Mouse (Mus musculus) forebrain, embryonic 10.5 days (tissue): ENCODE results near the gene Ugt1a10. TPM values are rescaled to one million over a fixed set of nuclear protein-coding genes. Genes with fewer than 3 reads are reported as not detected.
"Not testable (repeated sequence)": the region's sequence is repeated elsewhere in the genome, so short reads cannot be mapped to it uniquely, and the experiment has no call there.

Experiments used
- DNase-seq: peaks from one replicate; pipeline ENCODE4 v3.0.0-alpha.2; 2017; ENCODE audit warnings: low spot score; ENCODE audit errors: extremely low spot score
- H3K27ac ChIP-seq: fragments of 300-500 bp; sonication (generic); 2 replicates; pipeline ENCODE4 v1.5.1; 2016; ENCODE audit warnings: mild to moderate bottlenecking
- H3K27me3 ChIP-seq: fragments of 300-500 bp; sonication (generic); 2 replicates; pipeline ENCODE4 v1.6.1; 2016; ENCODE audit warnings: mild to moderate bottlenecking; ENCODE audit not compliant: poor library complexity, severe bottlenecking
- H3K36me3 ChIP-seq: fragments of 300-500 bp; sonication (generic); replicated peaks from 2 replicates; pipeline ENCODE4 v1.6.1; 2016; ENCODE audit warnings: mild to moderate bottlenecking, moderate library complexity
- H3K4me1 ChIP-seq: fragments of 300-500 bp; sonication (generic); 2 replicates; pipeline ENCODE4 v1.6.1; 2016
- H3K4me3 ChIP-seq: fragments of 300-500 bp; sonication (generic); 2 replicates; pipeline ENCODE4 v1.5.1; 2016; ENCODE audit warnings: mild to moderate bottlenecking, moderate library complexity
- H3K9me3 ChIP-seq: fragments of 300-500 bp; sonication (generic); 2 replicates; pipeline ENCODE4 v1.6.1; 2016; ENCODE audit warnings: mild to moderate bottlenecking, moderate library complexity
- WGBS: fragments of 180-500 bp; shearing (Covaris S2); methylation state at CpG from one replicate; pipeline ENCODE4 v1.1.7; 2016; 5-methylcytosine and 5-hydroxymethylcytosine counted together
- polyA plus RNA-seq: library from polyadenylated mRNA; unstranded; fragments of >200 nt; fragmentation: Nextera tagmentation; extraction: Ambion mirVana; gene quantifications from 2 replicates; pipeline ENCODE4 v1.2.1, GENCODE M21; 2016

Gene Ugt1a10
- not detected in 2 replicates for polyA plus RNA-seq

- H3K4me3 ChIP-seq = no peak within 1 kb of the TSS
- no peak for DNase-seq
- no peak within 1 kb of the TSS for H3K27ac ChIP-seq
- H3K27me3 ChIP-seq = no peaks in the 10 kb centered on the region
- WGBS = 94% methylated on average over 1 of the region's 1 CpGs
- no peaks in the 10 kb centered on the region for H3K9me3 ChIP-seq
- no peaks in the 10 kb centered on the region for H3K36me3 ChIP-seq
- no peaks in the 10 kb centered on the region for H3K4me1 ChIP-seq
These were observed at the start of gene Ugt1a10 for GRCm38 (mm10) chr1:88055088-88055487. TSS of gene Ugt1a10 (plus strand) at chr1:88055388.

DNA sequence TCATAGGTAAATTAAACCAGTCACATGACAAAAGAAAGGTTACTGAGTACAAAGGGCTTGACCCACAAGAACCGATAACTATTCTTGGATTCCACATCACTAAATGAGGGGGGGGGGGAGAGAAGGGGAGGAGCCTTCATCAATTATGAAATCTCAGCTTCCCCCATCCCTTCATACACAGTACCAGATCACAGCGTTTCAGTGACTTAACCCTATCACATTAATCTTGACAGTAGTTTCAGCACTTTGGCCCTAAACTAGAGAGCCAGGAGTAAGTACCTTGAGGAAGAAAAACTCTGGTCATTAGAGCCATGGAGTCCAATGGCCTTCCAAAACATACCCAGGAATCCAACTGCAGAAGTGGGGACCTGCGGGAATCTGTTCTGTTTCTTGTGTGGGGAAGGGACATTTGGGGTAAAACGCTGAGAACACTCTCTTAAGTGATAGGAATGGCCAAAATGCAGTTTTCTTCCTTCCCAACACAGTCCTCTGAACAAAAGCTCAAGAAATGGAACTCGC lies 47.4 kb upstream of the Ugt1a10 start:
- Histone ChIP-seq H3K27me3 (no peaks in the 10 kb centered on the region), H3K4me1 (peaks cover 23% of the 10 kb centered on the region), H3K4me3 (peak overlapping the region; percentile 84), H3K36me3 (peaks cover 32% of the 10 kb centered on the region), H3K27ac (peak overlapping the region; percentile 99), H3K9me3 (no peaks in the 10 kb centered on the region)
- no peak for DNase-seq
- WGBS = 7% methylated on average over 5 of the region's 5 CpGs

DNA sequence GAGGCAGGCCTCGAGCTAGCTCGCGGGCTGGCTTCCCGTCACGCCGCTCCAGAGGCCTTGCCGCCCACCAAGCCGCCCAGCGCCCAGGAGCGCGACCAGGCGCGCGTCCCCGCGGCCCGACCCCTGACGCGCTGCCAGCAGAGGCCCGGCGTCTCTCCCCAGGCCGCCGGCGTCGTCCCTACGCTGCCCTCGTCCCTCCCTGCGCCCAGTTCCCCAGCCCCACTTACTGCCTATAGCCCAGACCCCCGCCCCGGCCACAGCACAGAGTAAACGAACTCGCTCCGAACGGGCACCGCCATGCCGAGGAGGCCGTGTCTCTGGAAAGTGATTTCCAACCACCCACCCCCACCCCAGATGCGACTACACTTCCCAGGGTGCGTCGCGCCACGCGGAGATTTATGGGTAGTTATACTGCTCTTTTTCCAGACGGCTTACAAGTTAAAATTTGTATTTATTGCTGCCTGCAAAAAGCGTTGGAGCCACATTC lies 46.9 kb upstream of the Ugt1a10 start, which contains the start of gene Usp40:
Gene Usp40, minus strand, starts transcription at position 341 of the 487 bp plus-strand sequence.
- peak; percentile 82 for DNase-seq
- Histone ChIP-seq H3K36me3 (peaks cover 27% of the 10 kb centered on the region), H3K4me1 (peaks cover 23% of the 10 kb centered on the region), H3K27ac (peak within 1 kb of the TSS; percentile 99), H3K27me3 (no peaks in the 10 kb centered on the region), H3K9me3 (no peaks in the 10 kb centered on the region), H3K4me3 (peak within 1 kb of the TSS; percentile 84)
- under 1% methylated on average over 45 of the region's 45 CpGs for WGBS

DNA sequence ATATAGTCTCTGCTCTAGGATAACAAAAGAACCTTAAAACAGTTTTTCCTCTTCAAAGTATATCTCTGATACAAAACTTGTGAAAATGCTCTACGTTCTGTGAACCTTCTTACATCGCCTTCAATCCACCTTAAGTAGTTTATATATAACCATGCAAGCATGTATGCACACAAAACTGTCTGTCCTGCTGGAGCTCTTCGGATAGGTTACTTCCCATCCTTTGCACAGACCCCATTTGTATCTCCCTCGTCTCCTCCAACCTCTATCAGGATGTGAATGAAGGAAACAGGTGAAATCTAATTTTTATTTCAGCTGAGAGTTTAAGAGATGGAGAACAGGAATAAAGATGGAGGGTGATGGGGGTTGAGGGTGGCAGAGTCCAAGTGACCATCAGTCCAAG lies 46.5 kb upstream of the Ugt1a10 start:
- Histone ChIP-seq H3K27me3 (no peaks in the 10 kb centered on the region), H3K36me3 (peaks cover 23% of the 10 kb centered on the region), H3K4me3 (peak overlapping the region; percentile 84), H3K27ac (peak overlapping the region; percentile 99), H3K9me3 (no peaks in the 10 kb centered on the region), H3K4me1 (peaks cover 23% of the 10 kb centered on the region)
- WGBS = 54% methylated on average over 4 of the region's 4 CpGs
- no peak for DNase-seq

DNA sequence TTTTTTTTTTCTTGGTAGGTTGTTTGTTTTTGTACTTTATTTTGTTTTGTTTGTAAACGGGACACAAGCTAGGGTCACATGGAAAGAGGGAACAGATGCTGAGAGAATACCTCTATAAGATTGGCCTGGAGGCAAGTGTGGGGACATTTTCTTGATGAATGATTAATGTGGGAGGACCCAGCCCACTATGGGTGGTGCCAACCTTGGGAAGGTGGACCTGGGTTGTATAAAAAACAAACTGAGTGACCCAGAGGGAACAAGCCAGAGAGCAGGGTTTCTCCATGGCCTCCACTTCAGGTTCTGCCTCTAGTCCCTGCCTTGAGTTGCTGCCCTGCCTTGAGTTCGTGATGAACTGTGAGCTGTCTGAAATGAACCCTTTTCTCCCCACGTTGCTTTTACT lies 45.7 kb upstream of the Ugt1a10 start:
- Histone ChIP-seq H3K27ac (no peak overlapping the region), H3K4me3 (no peak overlapping the region), H3K36me3 (peaks cover 15% of the 10 kb centered on the region), H3K4me1 (peaks cover 23% of the 10 kb centered on the region), H3K9me3 (peaks cover 4% of the 10 kb centered on the region; the same call in 1 of the 2 replicates), H3K27me3 (no peaks in the 10 kb centered on the region)
- WGBS = 83% methylated on average over 3 of the region's 3 CpGs
- no peak for DNase-seq

GRCm38 (mm10) chr1:88013726-88014125 lies 41.5 kb upstream of the Ugt1a10 start:
- no peak overlapping the region for H3K27ac ChIP-seq
- H3K36me3 ChIP-seq = no peaks in the 10 kb centered on the region
- WGBS = 81% methylated on average over 3 of the region's 3 CpGs
- peaks cover 3% of the 10 kb centered on the region; the same call in 1 of the 2 replicates for H3K4me1 ChIP-seq
- H3K9me3 ChIP-seq = peaks cover 11% of the 10 kb centered on the region; the same call in 1 of the 2 replicates
- H3K27me3 ChIP-seq = no peaks in the 10 kb centered on the region
- H3K4me3 ChIP-seq = no peak overlapping the region
- DNase-seq = no peak

DNA sequence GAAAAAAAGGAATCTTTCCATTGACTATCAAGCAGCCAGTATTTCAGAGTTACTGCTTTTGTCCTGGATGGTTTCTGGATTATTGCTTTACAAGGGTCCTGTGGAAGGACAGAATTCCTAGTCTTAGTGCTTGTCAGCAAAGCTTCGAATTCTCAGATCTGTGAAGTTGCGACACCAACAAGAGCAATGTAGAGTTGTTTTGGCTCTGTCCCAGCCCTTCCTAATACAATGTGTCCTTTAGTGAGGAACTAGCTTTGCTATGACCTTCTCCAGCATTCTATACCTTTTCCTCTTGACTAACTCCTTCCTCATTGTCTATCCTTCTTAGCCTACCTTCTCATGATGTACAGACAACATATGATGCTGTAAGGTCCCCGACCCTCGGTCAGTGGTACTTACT lies 41.0 kb upstream of the Ugt1a10 start:
- no peaks in the 10 kb centered on the region for H3K4me1 ChIP-seq
- H3K27me3 ChIP-seq = no peaks in the 10 kb centered on the region
- 94% methylated on average over 4 of the region's 4 CpGs for WGBS
- H3K36me3 ChIP-seq = no peaks in the 10 kb centered on the region
- no peak overlapping the region for H3K27ac ChIP-seq
- peaks cover 11% of the 10 kb centered on the region; the same call in 1 of the 2 replicates for H3K9me3 ChIP-seq
- DNase-seq = no peak
- H3K4me3 ChIP-seq = no peak overlapping the region

GRCm38 (mm10) chr1:88014671-88015070 lies 40.5 kb upstream of the Ugt1a10 start:
- DNase-seq = no peak
- no peak overlapping the region for H3K27ac ChIP-seq
- H3K36me3 ChIP-seq = no peaks in the 10 kb centered on the region
- H3K9me3 ChIP-seq = peaks cover 11% of the 10 kb centered on the region; the same call in 1 of the 2 replicates
- H3K27me3 ChIP-seq = no peaks in the 10 kb centered on the region
- WGBS = 93% methylated on average over 4 of the region's 4 CpGs
- no peak overlapping the region for H3K4me3 ChIP-seq
- H3K4me1 ChIP-seq = no peaks in the 10 kb centered on the region

GRCm38 (mm10) chr1:88015371-88015770 lies 39.8 kb upstream of the Ugt1a10 start:
- Histone ChIP-seq H3K4me3 (no peak overlapping the region), H3K9me3 (peaks cover 11% of the 10 kb centered on the region; the same call in 1 of the 2 replicates), H3K4me1 (no peaks in the 10 kb centered on the region), H3K27me3 (no peaks in the 10 kb centered on the region), H3K27ac (no peak overlapping the region), H3K36me3 (no peaks in the 10 kb centered on the region)
- DNase-seq = no peak
- 90% methylated on average over 6 of the region's 6 CpGs for WGBS

GRCm38 (mm10) chr1:88025244-88025643 lies 29.9 kb upstream of the Ugt1a10 start:
- H3K9me3 ChIP-seq, H3K27ac ChIP-seq, H3K36me3 ChIP-seq, H3K27me3 ChIP-seq, H3K4me1 ChIP-seq, H3K4me3 ChIP-seq, DNase-seq: not testable (repeated sequence)
- WGBS = 77% methylated on average over 3 of the region's 3 CpGs

DNA sequence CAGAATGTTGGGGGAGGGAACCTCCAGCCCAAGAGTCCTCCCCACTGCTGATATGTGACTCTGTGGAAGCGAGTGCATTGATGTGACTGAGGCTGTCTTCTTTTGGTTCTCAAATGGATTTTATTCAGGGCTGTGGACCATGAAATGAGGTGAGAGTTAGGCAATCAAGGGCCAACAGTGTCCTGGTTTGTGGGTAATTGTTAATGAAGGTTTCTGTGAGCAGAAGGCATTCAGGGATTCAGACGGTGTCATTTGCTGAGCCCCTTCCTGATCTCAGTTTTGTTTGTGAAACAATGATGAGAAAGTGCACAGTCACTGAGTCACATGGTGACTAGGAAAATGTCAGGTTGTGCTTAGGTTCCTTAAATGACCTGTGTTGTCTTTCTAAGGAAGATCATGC lies 12.1 kb upstream of the Ugt1a10 start:
- H3K4me1 ChIP-seq, H3K27me3 ChIP-seq, H3K4me3 ChIP-seq, H3K9me3 ChIP-seq, H3K27ac ChIP-seq, DNase-seq, H3K36me3 ChIP-seq: not testable (repeated sequence)
- 65% methylated on average over 1 of the region's 2 CpGs for WGBS

DNA sequence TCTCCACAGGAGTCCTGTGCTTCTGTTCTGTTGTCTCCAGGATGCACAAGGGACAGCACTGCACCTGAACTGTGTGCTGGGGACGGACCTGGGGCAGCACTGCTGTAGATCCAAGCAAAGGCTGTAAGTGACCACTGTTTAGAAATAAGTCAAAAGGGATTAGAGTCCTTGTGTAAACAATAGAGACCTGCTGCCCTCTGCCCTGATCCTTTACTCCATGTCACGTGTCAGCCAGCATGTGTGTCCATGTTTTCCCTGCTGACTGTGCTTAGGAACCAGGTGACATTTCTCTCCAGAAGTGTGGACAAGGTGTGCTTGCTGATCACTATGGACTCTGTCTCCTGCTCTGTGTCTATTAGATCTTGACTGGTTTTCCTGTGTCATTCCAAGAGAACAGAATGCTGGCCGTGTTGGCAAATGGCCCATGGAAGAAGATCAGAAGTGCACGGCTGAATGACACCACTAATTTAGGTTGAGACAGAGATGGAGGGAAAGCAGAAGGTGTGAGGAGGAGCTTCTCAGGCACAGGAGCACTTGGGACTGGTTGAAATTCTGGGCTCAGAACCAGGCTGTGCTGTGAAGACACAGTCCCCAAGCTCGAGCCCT lies 10.3 kb upstream of the Ugt1a10 start:
- H3K4me3 ChIP-seq, H3K9me3 ChIP-seq, H3K4me1 ChIP-seq, H3K27ac ChIP-seq, H3K27me3 ChIP-seq, H3K36me3 ChIP-seq, DNase-seq: not testable (repeated sequence)
- WGBS = 84% methylated on average over 4 of the region's 5 CpGs

- 87% methylated on average over 2 of the region's 2 CpGs for WGBS
- not testable (repeated sequence) for H3K4me3 ChIP-seq, DNase-seq
These were observed 7.8 kb upstream of the Ugt1a10 start for GRCm38 (mm10) chr1:88047408-88047807.

More at GRCm38 (mm10) chr1:88047408-88047807, 7.8 kb upstream of the Ugt1a10 start:
- H3K9me3 ChIP-seq, H3K27me3 ChIP-seq, H3K36me3 ChIP-seq, H3K4me1 ChIP-seq, H3K27ac ChIP-seq: not testable (repeated sequence)
